Mouse (Mus musculus): ENCODE measurements around the gene Akap8l. TPM values are rescaled to one million over a fixed set of nuclear protein-coding genes. Genes with fewer than 3 reads are reported as not detected.

Akap8l gene
- polyA plus RNA-seq, 1 experiment from 2014 or later: 106 TPM

GRCm38 (mm10) chr17:32327501-32327900 lies 22.9 kb downstream of the Akap8l start:
- peaks cover 90% of the 10 kb centered on the region for H3K36me3 ChIP-seq
- H3K4me1 ChIP-seq: peaks cover 2% of the 10 kb centered on the region; the same call in 1 of the 2 replicates
- no peaks in the 10 kb centered on the region for H3K9me3 ChIP-seq (replicated peaks)
- H3K4me3 ChIP-seq: no peak overlapping the region
- H3K27ac ChIP-seq: no peak overlapping the region
- no peaks in the 10 kb centered on the region for H3K27me3 ChIP-seq (ENCODE audit: low read depth, poor library complexity, severe bottlenecking)
- no peak for DNase-seq (ENCODE audit: low spot score)

- peaks cover 59% of the 10 kb centered on the region for H3K36me3 ChIP-seq
- no peak for DNase-seq (ENCODE audit: low spot score)
- H3K4me3 ChIP-seq: peak overlapping the region; percentile 87; the same call in 1 of the 2 replicates
- H3K27me3 ChIP-seq (ENCODE audit: low read depth, poor library complexity, severe bottlenecking): no peaks in the 10 kb centered on the region
- no peaks in the 10 kb centered on the region for H3K9me3 ChIP-seq (replicated peaks)
- no peak overlapping the region for H3K27ac ChIP-seq
- WGBS: 93% methylated on average over 1 of the region's 1 CpGs
- peaks cover 22% of the 10 kb centered on the region for H3K4me1 ChIP-seq
Observed at GRCm38 (mm10) chr17:32322809-32323208, 27.6 kb downstream of the Akap8l start.

- peaks cover 22% of the 10 kb centered on the region for H3K4me1 ChIP-seq
- no peaks in the 10 kb centered on the region for H3K9me3 ChIP-seq (replicated peaks)
- H3K36me3 ChIP-seq: peaks cover 60% of the 10 kb centered on the region
- 25% methylated on average over 6 of the region's 6 CpGs for WGBS
- peak overlapping the region; percentile 87 for H3K4me3 ChIP-seq
- no peaks in the 10 kb centered on the region for H3K27me3 ChIP-seq (ENCODE audit: low read depth, poor library complexity, severe bottlenecking)
- H3K27ac ChIP-seq: peak overlapping the region; percentile 96
- DNase-seq (ENCODE audit: low spot score): no peak
Observed at GRCm38 (mm10) chr17:32321836-32322235, 28.6 kb downstream of the Akap8l start.

DNA sequence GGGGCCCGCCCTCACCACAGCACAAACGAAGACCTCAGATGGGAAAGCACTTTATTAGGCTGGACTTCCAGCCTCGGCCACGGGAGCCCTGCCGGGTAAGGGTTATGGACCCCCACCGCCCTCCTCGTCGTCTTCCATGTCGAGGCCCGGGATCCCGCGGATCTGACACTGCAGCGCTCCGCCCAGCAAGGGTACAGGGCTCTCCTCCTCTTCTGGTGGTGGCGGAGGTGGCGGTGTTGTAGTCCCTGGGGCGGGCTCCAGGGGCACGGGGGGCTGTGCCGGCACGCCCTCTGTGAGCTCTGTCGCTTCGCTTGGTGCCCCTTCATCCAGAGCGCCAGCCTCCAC lies 29.0 kb downstream of the Akap8l start:
- Histone ChIP-seq H3K4me3 (peak overlapping the region; percentile 87), H3K9me3 (replicated peaks) (no peaks in the 10 kb centered on the region), H3K27ac (peak overlapping the region; percentile 96), H3K4me1 (peaks cover 22% of the 10 kb centered on the region), H3K27me3 (ENCODE audit: low read depth, poor library complexity, severe bottlenecking) (no peaks in the 10 kb centered on the region), H3K36me3 (peaks cover 60% of the 10 kb centered on the region)
- DNase-seq (ENCODE audit: low spot score): no peak
- WGBS: under 1% methylated on average over 23 of the region's 23 CpGs

DNA sequence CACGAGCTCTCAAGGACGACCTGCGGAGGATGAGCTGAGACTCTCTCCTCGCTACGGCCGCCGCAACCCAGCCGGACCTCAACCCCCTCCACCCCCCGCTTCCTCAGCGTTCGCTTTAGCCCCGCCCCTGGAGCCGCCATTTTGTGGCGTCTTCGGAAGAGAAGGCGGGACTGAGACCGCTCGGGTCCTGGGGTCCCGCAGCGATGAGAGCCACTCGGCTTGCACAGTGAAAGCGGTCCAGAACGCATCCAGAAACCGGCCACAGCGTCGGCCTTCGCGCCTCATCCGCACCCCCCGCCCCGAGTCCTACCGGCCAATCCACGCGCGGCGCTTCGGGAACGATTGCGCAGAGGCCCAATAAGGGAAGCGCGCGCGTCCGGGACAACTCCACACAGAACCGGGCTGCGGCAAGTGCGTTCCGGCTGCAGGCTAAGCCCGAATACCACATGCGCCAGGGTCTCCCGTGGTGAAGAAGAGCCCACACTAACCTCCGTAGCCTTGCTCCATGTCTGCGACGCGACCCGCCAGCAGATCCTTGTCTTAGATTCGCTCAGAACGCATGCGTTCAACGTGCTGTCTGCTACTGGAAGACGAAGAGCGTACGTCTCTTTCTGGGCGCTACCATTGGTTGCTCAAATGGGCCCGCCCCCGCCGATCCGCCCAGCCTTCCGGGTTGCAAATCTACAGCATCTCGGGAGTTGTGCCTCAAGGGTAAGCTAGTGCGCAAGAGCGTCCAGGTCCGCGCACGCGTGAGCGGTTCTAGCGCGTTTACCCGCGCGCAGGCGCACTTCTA lies 29.6 kb downstream of the Akap8l start, which contains the start of gene Akap8:
TSS of gene Akap8 (minus strand) at position 642 of the 793 bp plus-strand sequence.
- H3K36me3 ChIP-seq: peaks cover 60% of the 10 kb centered on the region
- under 1% methylated on average over 83 of the region's 83 CpGs for WGBS
- peak; percentile 97 for DNase-seq (ENCODE audit: low spot score)

DNA sequence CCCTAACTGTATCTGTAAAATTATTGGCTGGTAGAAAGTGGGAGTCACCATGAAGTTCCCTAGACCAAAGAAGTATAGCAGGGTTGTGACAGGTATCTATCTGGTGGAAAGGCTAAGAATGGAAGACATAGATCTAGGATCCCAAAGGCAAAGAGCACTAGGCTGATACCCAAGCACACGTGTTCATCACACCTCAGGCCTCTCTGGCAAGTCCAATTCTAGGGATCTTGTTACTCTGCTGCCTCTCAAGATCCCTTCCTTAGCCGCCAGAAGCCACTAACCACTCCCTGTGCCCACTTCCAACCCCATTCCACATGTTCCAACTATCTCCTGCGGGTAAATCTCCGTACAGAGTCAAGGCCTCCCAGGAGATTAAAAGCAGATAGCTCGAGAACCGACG lies 30.5 kb downstream of the Akap8l start:
- Histone ChIP-seq H3K9me3 (replicated peaks) (no peaks in the 10 kb centered on the region), H3K27me3 (ENCODE audit: low read depth, poor library complexity, severe bottlenecking) (no peaks in the 10 kb centered on the region), H3K4me3 (peak overlapping the region; percentile 87), H3K36me3 (peaks cover 60% of the 10 kb centered on the region), H3K4me1 (peaks cover 22% of the 10 kb centered on the region), H3K27ac (peak overlapping the region; percentile 96)
- DNase-seq (ENCODE audit: low spot score): no peak
- WGBS: under 1% methylated on average over 7 of the region's 7 CpGs

More for the DNA sequence above, 29.6 kb downstream of the Akap8l start, which contains the start of gene Akap8:
- no peaks in the 10 kb centered on the region for H3K9me3 ChIP-seq (replicated peaks)
- peak within 1 kb of the TSS; percentile 96 for H3K27ac ChIP-seq
- H3K27me3 ChIP-seq (ENCODE audit: low read depth, poor library complexity, severe bottlenecking): no peaks in the 10 kb centered on the region
- H3K4me3 ChIP-seq: peak within 1 kb of the TSS; percentile 87
- H3K4me1 ChIP-seq: peaks cover 22% of the 10 kb centered on the region

- H3K4me1 ChIP-seq: peaks cover 22% of the 10 kb centered on the region
- H3K36me3 ChIP-seq: peaks cover 64% of the 10 kb centered on the region
- no peak overlapping the region for H3K4me3 ChIP-seq
- no peaks in the 10 kb centered on the region for H3K9me3 ChIP-seq (replicated peaks)
- 88% methylated on average over 3 of the region's 3 CpGs for WGBS
- H3K27me3 ChIP-seq (ENCODE audit: low read depth, poor library complexity, severe bottlenecking): no peaks in the 10 kb centered on the region
- no peak for DNase-seq (ENCODE audit: low spot score)
- no peak overlapping the region for H3K27ac ChIP-seq
Observed at GRCm38 (mm10) chr17:32317708-32318107, 32.7 kb downstream of the Akap8l start.

- H3K9me3 ChIP-seq (replicated peaks): no peaks in the 10 kb centered on the region
- H3K27me3 ChIP-seq (ENCODE audit: low read depth, poor library complexity, severe bottlenecking): no peaks in the 10 kb centered on the region
- no peak overlapping the region for H3K27ac ChIP-seq
- WGBS: 92% methylated on average over 8 of the region's 8 CpGs
- peaks cover 69% of the 10 kb centered on the region for H3K36me3 ChIP-seq
- no peak for DNase-seq (ENCODE audit: low spot score)
- no peak overlapping the region for H3K4me3 ChIP-seq
- peaks cover 16% of the 10 kb centered on the region for H3K4me1 ChIP-seq
Observed at GRCm38 (mm10) chr17:32317032-32317431, 33.4 kb downstream of the Akap8l start.

DNA sequence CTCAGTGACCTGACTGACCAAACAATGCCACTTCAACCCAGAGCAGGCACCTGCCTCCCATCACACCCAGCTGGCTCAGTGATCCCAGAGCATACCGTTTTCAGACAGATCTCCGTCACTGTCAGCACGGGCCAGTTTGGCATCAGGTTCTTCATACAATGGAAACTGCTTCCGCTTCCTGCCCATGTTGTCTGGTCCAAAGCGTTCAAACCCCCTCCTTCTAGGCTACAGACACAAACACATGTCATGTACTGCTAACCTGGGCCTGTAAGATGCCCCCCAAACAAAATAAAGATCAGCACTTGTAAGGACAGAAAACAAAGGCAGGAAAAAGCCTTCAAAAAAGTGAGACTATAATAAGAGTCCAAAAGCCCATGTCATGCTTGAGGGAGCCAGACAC lies 34.8 kb downstream of the Akap8l start:
- Histone ChIP-seq H3K27ac (no peak overlapping the region), H3K4me1 (peaks cover 9% of the 10 kb centered on the region)
- 92% methylated on average over 5 of the region's 5 CpGs for WGBS

DNA sequence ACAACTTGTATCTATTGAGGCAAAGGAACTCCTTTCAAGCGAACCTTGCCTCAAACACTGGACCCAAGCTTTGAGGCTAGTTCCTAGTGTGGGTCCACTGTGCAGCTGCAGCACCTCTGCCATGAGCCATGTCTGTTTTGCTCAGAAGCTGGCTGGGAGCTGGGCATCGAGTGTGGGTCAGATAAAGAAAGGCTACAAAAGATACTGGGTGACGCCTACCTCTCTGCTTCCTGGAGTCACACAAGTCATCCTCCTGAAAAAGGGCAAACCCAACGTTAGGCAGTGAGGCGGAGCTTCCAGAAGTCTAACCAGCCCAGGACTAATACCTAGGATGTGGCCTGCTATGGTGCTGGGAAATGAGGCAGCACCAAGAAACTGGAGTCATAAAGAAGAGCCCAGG lies 36.5 kb downstream of the Akap8l start:
- no peaks in the 10 kb centered on the region for H3K9me3 ChIP-seq (replicated peaks)
- DNase-seq (ENCODE audit: low spot score): no peak
- whole genome bisulfite sequencing: 85% methylated on average over 5 of the region's 5 CpGs
- H3K4me1 ChIP-seq: peaks cover under 1% of the 10 kb centered on the region
- H3K4me3 ChIP-seq: no peak overlapping the region
- peaks cover 99% of the 10 kb centered on the region for H3K36me3 ChIP-seq
- H3K27me3 ChIP-seq (ENCODE audit: low read depth, poor library complexity, severe bottlenecking): no peaks in the 10 kb centered on the region
- no peak overlapping the region for H3K27ac ChIP-seq

More for the DNA sequence above, 34.8 kb downstream of the Akap8l start:
- Histone ChIP-seq H3K27me3 (ENCODE audit: low read depth, poor library complexity, severe bottlenecking) (no peaks in the 10 kb centered on the region), H3K9me3 (replicated peaks) (no peaks in the 10 kb centered on the region), H3K36me3 (peaks cover 84% of the 10 kb centered on the region), H3K4me3 (no peak overlapping the region)
- no peak for DNase-seq (ENCODE audit: low spot score)

DNA sequence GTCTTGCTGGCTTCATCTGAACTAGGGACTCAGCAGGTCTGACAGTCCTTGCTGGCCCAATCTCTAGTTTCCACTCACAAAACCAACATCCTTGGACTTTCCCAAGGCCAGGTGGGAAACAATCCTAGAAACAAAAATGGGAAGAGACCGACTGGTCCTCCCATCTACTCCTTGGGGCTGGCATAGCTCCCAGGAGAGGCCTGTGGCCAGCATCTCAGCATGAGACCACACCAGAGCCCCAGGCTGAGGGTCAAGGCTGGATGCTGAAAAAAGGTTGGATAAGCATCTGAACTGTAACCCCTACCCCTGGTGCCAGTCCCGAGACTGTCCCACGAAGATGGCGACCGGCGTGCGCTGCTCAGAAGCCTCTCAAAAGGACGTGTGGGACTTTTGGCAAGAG lies 37.6 kb downstream of the Akap8l start:
- no peaks in the 10 kb centered on the region for H3K9me3 ChIP-seq (replicated peaks)

GRCm38 (mm10) chr17:32307963-32308362 lies 42.4 kb downstream of the Akap8l start:
- H3K9me3 ChIP-seq (replicated peaks): no peaks in the 10 kb centered on the region
- no peak for DNase-seq (ENCODE audit: low spot score)
- H3K27me3 ChIP-seq (ENCODE audit: low read depth, poor library complexity, severe bottlenecking): no peaks in the 10 kb centered on the region
- H3K36me3 ChIP-seq: peaks cover 100% of the 10 kb centered on the region
- no peak overlapping the region for H3K4me3 ChIP-seq
- 94% methylated on average over 4 of the region's 4 CpGs for WGBS
- no peak overlapping the region for H3K27ac ChIP-seq
- no peaks in the 10 kb centered on the region for H3K4me1 ChIP-seq

More for the DNA sequence above, 37.6 kb downstream of the Akap8l start:
- DNase-seq (ENCODE audit: low spot score): no peak
- 97% methylated on average over 8 of the region's 8 CpGs for WGBS
- H3K4me3 ChIP-seq: no peak overlapping the region
- H3K36me3 ChIP-seq: peaks cover 100% of the 10 kb centered on the region
- H3K27ac ChIP-seq: no peak overlapping the region
- no peaks in the 10 kb centered on the region for H3K27me3 ChIP-seq (ENCODE audit: low read depth, poor library complexity, severe bottlenecking)
- no peaks in the 10 kb centered on the region for H3K4me1 ChIP-seq

DNA sequence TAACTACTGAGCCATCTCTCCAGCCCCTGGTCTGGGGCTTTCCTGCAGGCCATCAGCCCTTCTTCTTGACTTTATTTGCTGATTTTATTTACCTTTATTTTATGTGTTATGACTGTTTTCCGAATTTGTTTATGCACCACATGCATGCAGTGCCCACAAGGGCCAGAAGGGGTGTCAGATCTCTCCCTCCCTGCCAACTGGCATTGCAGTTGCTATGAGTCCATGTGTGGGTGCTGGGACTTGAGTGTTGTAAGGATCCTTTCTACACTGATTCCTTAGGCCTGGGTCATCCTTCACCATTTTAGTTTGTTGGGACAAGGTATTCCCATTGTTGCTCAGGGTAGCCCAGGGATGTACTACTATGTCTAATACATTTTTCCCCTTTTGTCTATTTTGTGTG lies 52.3 kb downstream of the Akap8l start:
- DNase-seq (ENCODE audit: low spot score): no peak
- H3K4me3 ChIP-seq: no peak overlapping the region
- H3K36me3 ChIP-seq: peaks cover 7% of the 10 kb centered on the region
- H3K27ac ChIP-seq: no peak overlapping the region
- H3K27me3 ChIP-seq (ENCODE audit: low read depth, poor library complexity, severe bottlenecking): no peaks in the 10 kb centered on the region
- 95% methylated on average over 1 of the region's 1 CpGs for WGBS
- no peaks in the 10 kb centered on the region for H3K4me1 ChIP-seq
- no peaks in the 10 kb centered on the region for H3K9me3 ChIP-seq (replicated peaks)
